Mouse (Mus musculus): ENCODE measurements around the gene Rap1gap2. TPM values are rescaled to one million over a fixed set of nuclear protein-coding genes. Genes with fewer than 3 reads are reported as not detected.
A peak's percentile ranks its signal among the peaks of the same experiment; 100 is the strongest.

Gene Rap1gap2
- total and polyA plus RNA-seq, 3 experiments = 5.8 to 10.1 TPM; not detected in 1

- DNase-seq (ENCODE audit: low read depth, low spot score) = no peak
- Histone ChIP-seq H3K36me3 (ENCODE audit: control insufficient read depth in 1 of 2, insufficient read depth in 2 of 2, low read length in 2 of 2) (peaks cover 0 to 24% of the 10 kb centered on the region in 2 experiments; a peak in 3 of 4 replicates), H3K27me3 (ENCODE audit: control insufficient read depth in 1 of 2, insufficient read depth in 2 of 2, low read length in 2 of 2) (no peaks in the 10 kb centered on the region), H3K4me1 (ENCODE audit: control insufficient read depth in 1 of 2, insufficient read depth in 2 of 2, low read length in 2 of 2) (peaks cover 17 to 31% of the 10 kb centered on the region in 2 experiments), H3K9ac (ENCODE audit: control insufficient read depth, low read depth, low read length, poor library complexity, severe bottlenecking) (no peak overlapping the region), H3K9me3 (replicated peaks; ENCODE audit: insufficient read depth, low read length) (no peaks in the 10 kb centered on the region), H3K79me2 (ENCODE audit: control insufficient read depth, insufficient read depth, low read length, poor library complexity) (no peaks in the 10 kb centered on the region), H3K27ac (ENCODE audit: control insufficient read depth, low read depth, low read length) (no peak overlapping the region), H3K4me3 (ENCODE audit: control insufficient read depth in 1 of 2, insufficient read depth in 1 of 2, low read depth in 2 of 2, low read length in 2 of 2) (no peak overlapping the region)
- TF ChIP-seq KAT2A (conservative IDR thresholded peaks at IDR 0.05; ENCODE audit: low read depth, low read length) = no peak
- 0 out of 2 replicates have a peak, but pooled peaks have one; percentile 2 for TF ChIP-seq TCF12 (IDR thresholded peaks at IDR 0.05; ENCODE audit: low read depth, low read length)
Observed at GRCm38 (mm10) chr11:74414112-74414511, 196.6 kb downstream of the Rap1gap2 start.

GRCm38 (mm10) chr11:74413449-74413972 is 197.2 kb downstream of the Rap1gap2 start:
- no peak for TF ChIP-seq E2F4 (IDR thresholded peaks at IDR 0.05; ENCODE audit: borderline replicate concordance, low read depth, low read length)
- TF ChIP-seq SMC3 (IDR thresholded peaks at IDR 0.05; ENCODE audit: low read depth, low read length) = no peak
- TF ChIP-seq POLR2AphosphoS2 (IDR thresholded peaks at IDR 0.05; ENCODE audit: low read length) = no peak
- no peak for TF ChIP-seq ZC3H11A (IDR thresholded peaks at IDR 0.05; ENCODE audit: low read depth, low read length)
- TF ChIP-seq UBTF (IDR thresholded peaks at IDR 0.05; ENCODE audit: borderline replicate concordance, insufficient read depth, low read depth, low read length) = no peak
- no peak for TF ChIP-seq KAT2A (conservative IDR thresholded peaks at IDR 0.05; ENCODE audit: low read depth, low read length)
- TF ChIP-seq TBP (IDR thresholded peaks at IDR 0.05; ENCODE audit: low read depth, low read length) = no peak
- no peak for TF ChIP-seq SIN3A (IDR thresholded peaks at IDR 0.05; ENCODE audit: low read length)
- no peak for TF ChIP-seq GATA1 (IDR thresholded peaks at IDR 0.05; ENCODE audit: low read depth, low read length)
- TF ChIP-seq USF1 (IDR thresholded peaks at IDR 0.05; ENCODE audit: low read depth, low read length) = no peak
- TF ChIP-seq RAD21 (IDR thresholded peaks at IDR 0.05; ENCODE audit: low read depth, low read length) = no peak
- TF ChIP-seq HCFC1 (IDR thresholded peaks at IDR 0.05; ENCODE audit: low read depth, low read length) = no peak
- no peak for TF ChIP-seq MYC (IDR thresholded peaks at IDR 0.05; ENCODE audit: low read depth, low read length)
- no peak for TF ChIP-seq RCOR1 (IDR thresholded peaks at IDR 0.05; ENCODE audit: low read depth, low read length)
- TF ChIP-seq TCF12 (IDR thresholded peaks at IDR 0.05; ENCODE audit: low read depth, low read length) = no peak
- no peak for DNase-seq (ENCODE audit: low read depth, low spot score)
- peaks cover 0 to 24% of the 10 kb centered on the region in 2 experiments; a peak in 3 of 4 replicates for H3K36me3 ChIP-seq (ENCODE audit: control insufficient read depth in 1 of 2, insufficient read depth in 2 of 2, low read length in 2 of 2)
- H3K9me3 ChIP-seq (replicated peaks; ENCODE audit: insufficient read depth, low read length) = no peaks in the 10 kb centered on the region
- peaks cover 17 to 31% of the 10 kb centered on the region in 2 experiments for H3K4me1 ChIP-seq (ENCODE audit: control insufficient read depth in 1 of 2, insufficient read depth in 2 of 2, low read length in 2 of 2)
- H3K27me3 ChIP-seq (ENCODE audit: control insufficient read depth in 1 of 2, insufficient read depth in 2 of 2, low read length in 2 of 2) = no peaks in the 10 kb centered on the region
- no peaks in the 10 kb centered on the region for H3K79me2 ChIP-seq (ENCODE audit: control insufficient read depth, insufficient read depth, low read length, poor library complexity)
- H3K4me3 ChIP-seq (ENCODE audit: control insufficient read depth in 1 of 2, insufficient read depth in 1 of 2, low read depth in 2 of 2, low read length in 2 of 2) = no peak overlapping the region
- H3K27ac ChIP-seq (ENCODE audit: control insufficient read depth, low read depth, low read length) = no peak overlapping the region
- no peak overlapping the region for H3K9ac ChIP-seq (ENCODE audit: control insufficient read depth, low read depth, low read length, poor library complexity, severe bottlenecking)
